Mouse (Mus musculus) liver, embryonic 16.5 days (tissue): ENCODE results near the gene Zfp628. TPM values are rescaled to one million over a fixed set of nuclear protein-coding genes. Genes with fewer than 3 reads are reported as not detected.

ENCODE experiments used
- ATAC-seq: fragments of 200-750 bp; cut with Nextera tagmentation; 2 replicates; pipeline ENCODE4 v1.8.0; 2017; ENCODE audit warnings: low read depth, mild to moderate bottlenecking, moderate number of reproducible peaks, moderate library complexity
- H3K27ac ChIP-seq: fragments of 300-500 bp; sonication (generic); 2 replicates; pipeline ENCODE4 v1.5.1; 2014; ENCODE audit warnings: mild to moderate bottlenecking, low read length
- H3K27me3 ChIP-seq: fragments of 300-500 bp; sonication (generic); 2 replicates; pipeline ENCODE4 v1.6.1; 2014; ENCODE audit warnings: low read depth, low read length, mixed read lengths; ENCODE audit not compliant: control insufficient read depth, insufficient read depth
- H3K36me3 ChIP-seq: fragments of 300-500 bp; sonication (generic); 2 replicates; pipeline ENCODE4 v1.6.1; 2014; ENCODE audit warnings: mild to moderate bottlenecking; ENCODE audit not compliant: control insufficient read depth, insufficient read depth
- H3K4me1 ChIP-seq: fragments of 300-500 bp; sonication (generic); 2 replicates; pipeline ENCODE4 v1.6.1; 2014; ENCODE audit warnings: low read depth, low read length, mixed read lengths; ENCODE audit not compliant: control insufficient read depth
- H3K4me2 ChIP-seq: fragments of 300-500 bp; sonication (generic); 2 replicates; pipeline ENCODE4 v1.6.1; 2014; ENCODE audit warnings: low read depth, low read length, mixed read lengths
- H3K4me3 ChIP-seq: fragments of 300-500 bp; sonication (generic); 2 replicates; pipeline ENCODE4 v1.5.1; 2014; ENCODE audit warnings: low read depth, mild to moderate bottlenecking, low read length
- H3K9ac ChIP-seq: fragments of 300-500 bp; sonication (generic); 2 replicates; pipeline ENCODE4 v1.6.1; 2014; ENCODE audit warnings: low read depth, low read length
- H3K9me3 ChIP-seq: fragments of 300-500 bp; sonication (generic); replicated peaks from 2 replicates; pipeline ENCODE4 v1.6.1; 2016; ENCODE audit warnings: low read length; ENCODE audit not compliant: control insufficient read depth
- WGBS: fragments of 180-500 bp; shearing (Covaris S2); extraction: QIAGEN DNeasy Blood & Tissue Kit; methylation state at CpG from one replicate; pipeline ENCODE4 v1.1.7; 2014; ENCODE audit not compliant: insufficient replicate concordance; 5-methylcytosine and 5-hydroxymethylcytosine counted together
- polyA plus RNA-seq: library from polyadenylated mRNA; unstranded; fragments of >200 nt; fragmentation: Nextera tagmentation; extraction: Ambion mirVana; gene quantifications from 2 replicates; pipeline ENCODE4 v1.2.1, GENCODE M21; 2015

Gene Zfp628
- polyA plus RNA-seq, 1 experiment from 2014 or later: 1.9 TPM

- Histone ChIP-seq H3K9ac (no peak overlapping the region), H3K27ac (no peak overlapping the region), H3K9me3 (no peaks in the 10 kb centered on the region), H3K4me2 (no peak overlapping the region), H3K36me3 (no peaks in the 10 kb centered on the region), H3K4me1 (peaks cover 11% of the 10 kb centered on the region), H3K27me3 (no peaks in the 10 kb centered on the region), H3K4me3 (no peak overlapping the region)
- no peak for ATAC-seq
- 32% methylated on average over 9 of the region's 9 CpGs for WGBS
These were observed 3.5 kb upstream of the Zfp628 start for GRCm38 (mm10) chr7:4911561-4911960.

GRCm38 (mm10) chr7:4912248-4912647 is 2.8 kb upstream of the Zfp628 start:
- Histone ChIP-seq H3K4me3 (no peak overlapping the region), H3K9ac (no peak overlapping the region), H3K27me3 (no peaks in the 10 kb centered on the region), H3K27ac (no peak overlapping the region), H3K4me2 (no peak overlapping the region), H3K36me3 (no peaks in the 10 kb centered on the region), H3K9me3 (no peaks in the 10 kb centered on the region), H3K4me1 (peaks cover 17% of the 10 kb centered on the region)
- WGBS: 54% methylated on average over 5 of the region's 5 CpGs
- no peak for ATAC-seq

DNA sequence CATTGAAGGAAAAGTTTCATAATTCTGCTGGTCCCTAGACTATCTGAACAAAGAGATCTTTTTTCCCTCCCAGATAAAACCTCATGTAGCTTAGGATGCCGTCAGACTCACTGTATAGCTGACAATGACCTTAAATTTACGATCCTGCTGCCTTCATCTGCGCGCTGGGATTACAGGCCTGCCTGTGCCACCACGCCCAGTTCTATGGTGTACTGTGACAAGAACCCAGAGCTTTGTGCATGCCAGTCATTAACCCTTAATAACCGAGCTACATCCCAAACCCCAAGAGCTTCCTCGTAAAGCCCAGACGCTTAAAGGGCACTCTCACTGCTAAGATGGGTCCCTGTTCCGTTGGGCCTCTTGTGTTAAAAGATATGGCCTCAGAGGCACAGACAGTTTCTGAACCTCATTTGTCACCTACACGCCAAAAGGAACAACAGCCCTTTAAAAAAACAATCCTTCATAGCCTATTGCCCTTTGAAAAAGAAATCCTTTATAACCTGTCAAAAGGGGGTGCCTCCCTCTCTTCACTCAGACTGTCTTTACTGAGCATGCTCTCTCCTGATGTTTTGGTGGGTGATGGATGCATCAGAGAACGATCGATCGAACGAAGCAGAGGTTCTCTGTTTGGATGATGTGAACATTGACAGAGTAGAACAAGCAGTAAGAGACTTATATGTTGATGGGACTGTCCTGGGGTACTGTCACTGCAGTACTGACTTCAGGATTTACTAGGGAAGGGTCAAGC is 826 bp downstream of the Zfp628 start:
- peak overlapping the region; percentile 91 for H3K9ac ChIP-seq
- no peaks in the 10 kb centered on the region for H3K27me3 ChIP-seq
- 18% methylated on average over 14 of the region's 14 CpGs for WGBS
- H3K9me3 ChIP-seq: no peaks in the 10 kb centered on the region
- peak overlapping the region; percentile 90 for H3K27ac ChIP-seq
- peaks cover 17% of the 10 kb centered on the region for H3K4me1 ChIP-seq
- H3K4me2 ChIP-seq: peak overlapping the region; percentile 77
- peaks cover 30% of the 10 kb centered on the region for H3K36me3 ChIP-seq
- H3K4me3 ChIP-seq: peak overlapping the region; percentile 85
- peak; percentile 32 for ATAC-seq

DNA sequence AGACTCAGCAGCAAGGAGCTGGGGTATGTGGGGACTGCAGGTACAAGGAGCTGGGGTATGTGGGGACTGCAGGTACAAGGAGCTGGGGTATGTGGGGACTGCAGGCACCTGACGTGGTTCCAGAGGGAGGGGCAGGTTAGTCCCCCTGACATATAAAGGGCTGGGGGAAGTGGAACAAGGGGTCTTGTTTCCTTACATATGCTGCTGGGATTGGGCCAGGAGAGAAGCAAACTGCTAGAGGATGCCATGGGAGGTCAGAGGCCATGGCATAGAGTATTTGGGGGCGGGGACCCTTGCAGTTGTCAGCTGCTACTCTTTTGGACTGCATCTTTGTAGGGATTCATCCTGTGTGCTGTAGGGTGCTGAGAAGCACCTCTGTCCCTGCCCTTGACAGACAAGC is 2.5 kb downstream of the Zfp628 start:
- Histone ChIP-seq H3K36me3 (peaks cover 30% of the 10 kb centered on the region), H3K4me2 (no peak overlapping the region), H3K9ac (no peak overlapping the region), H3K4me3 (no peak overlapping the region), H3K27me3 (peaks cover 2% of the 10 kb centered on the region), H3K27ac (no peak overlapping the region), H3K4me1 (peaks cover 21% of the 10 kb centered on the region), H3K9me3 (no peaks in the 10 kb centered on the region)
- no peak for ATAC-seq
- WGBS: 69% methylated on average over 2 of the region's 2 CpGs

- no peak overlapping the region for H3K4me2 ChIP-seq
- H3K4me3 ChIP-seq: no peak overlapping the region
- H3K9ac ChIP-seq: no peak overlapping the region
- H3K36me3 ChIP-seq: peaks cover 30% of the 10 kb centered on the region
- 85% methylated on average over 15 of the region's 15 CpGs for WGBS
- no peak for ATAC-seq
- no peak overlapping the region for H3K27ac ChIP-seq
- H3K9me3 ChIP-seq: no peaks in the 10 kb centered on the region
- peaks cover 14% of the 10 kb centered on the region for H3K27me3 ChIP-seq
- peaks cover 25% of the 10 kb centered on the region for H3K4me1 ChIP-seq
These were observed 3.7 kb downstream of the Zfp628 start for GRCm38 (mm10) chr7:4918681-4919080.

DNA sequence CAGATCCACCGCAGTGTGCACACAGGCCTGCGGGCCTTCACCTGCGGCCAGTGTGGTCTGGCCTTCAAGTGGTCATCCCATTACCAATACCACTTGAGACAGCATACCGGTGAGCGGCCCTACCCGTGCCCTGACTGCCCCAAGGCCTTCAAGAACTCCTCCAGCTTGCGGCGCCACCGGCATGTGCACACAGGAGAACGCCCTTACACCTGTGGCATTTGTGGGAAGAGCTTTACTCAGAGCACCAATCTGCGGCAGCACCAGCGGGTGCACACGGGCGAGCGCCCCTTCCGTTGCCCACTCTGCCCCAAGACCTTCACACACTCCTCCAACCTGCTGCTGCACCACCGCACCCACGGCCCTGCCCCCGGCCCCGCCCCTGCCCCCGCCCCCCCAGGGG is 4.1 kb downstream of the Zfp628 start:
- no peak for ATAC-seq
- Histone ChIP-seq H3K9ac (no peak overlapping the region), H3K36me3 (peaks cover 30% of the 10 kb centered on the region), H3K9me3 (no peaks in the 10 kb centered on the region), H3K4me2 (no peak overlapping the region), H3K4me3 (no peak overlapping the region), H3K27ac (no peak overlapping the region), H3K4me1 (peaks cover 25% of the 10 kb centered on the region), H3K27me3 (peaks cover 18% of the 10 kb centered on the region)
- WGBS: 84% methylated on average over 19 of the region's 21 CpGs

DNA sequence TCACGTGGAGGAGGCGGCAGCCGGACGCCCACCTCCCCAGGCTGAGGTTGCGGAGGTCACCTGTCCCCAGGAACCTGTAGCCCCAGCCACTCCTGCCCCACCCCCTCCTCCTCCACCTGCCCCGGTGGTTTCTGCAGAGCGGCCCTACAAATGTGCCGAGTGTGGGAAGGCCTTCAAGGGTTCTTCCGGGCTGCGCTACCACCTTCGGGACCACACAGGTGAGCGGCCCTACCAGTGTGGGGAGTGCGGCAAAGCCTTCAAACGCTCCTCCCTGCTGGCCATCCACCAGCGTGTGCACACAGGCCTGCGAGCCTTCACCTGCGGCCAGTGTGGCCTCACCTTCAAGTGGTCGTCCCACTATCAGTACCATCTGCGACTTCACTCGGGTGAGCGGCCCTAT is 5.0 kb downstream of the Zfp628 start:
- H3K4me2 ChIP-seq: no peak overlapping the region
- ATAC-seq: no peak
- H3K9ac ChIP-seq: no peak overlapping the region
- H3K36me3 ChIP-seq: peaks cover 30% of the 10 kb centered on the region
- H3K27me3 ChIP-seq: peaks cover 23% of the 10 kb centered on the region
- no peak overlapping the region for H3K4me3 ChIP-seq
- WGBS: 90% methylated on average over 21 of the region's 21 CpGs
- no peaks in the 10 kb centered on the region for H3K9me3 ChIP-seq
- H3K27ac ChIP-seq: no peak overlapping the region
- H3K4me1 ChIP-seq: peaks cover 20% of the 10 kb centered on the region

DNA sequence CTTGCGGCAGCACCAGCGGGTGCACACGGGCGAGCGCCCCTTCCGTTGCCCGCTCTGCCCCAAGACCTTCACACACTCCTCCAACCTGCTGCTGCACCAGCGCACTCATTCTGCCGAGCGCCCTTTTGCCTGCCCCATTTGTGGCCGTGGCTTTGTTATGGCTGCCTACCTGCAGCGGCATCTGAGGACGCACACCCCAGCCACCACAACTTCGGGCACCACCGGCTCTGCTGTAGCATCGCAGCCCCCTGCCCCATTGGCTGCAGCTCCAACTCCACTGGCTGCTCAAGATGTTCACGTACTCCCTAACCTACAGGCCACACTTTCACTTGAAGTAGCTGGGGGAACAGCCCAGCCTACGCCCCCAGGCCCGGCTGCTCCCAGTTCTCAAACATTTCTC is 5.5 kb downstream of the Zfp628 start:
- Histone ChIP-seq H3K27me3 (peaks cover 23% of the 10 kb centered on the region), H3K27ac (no peak overlapping the region), H3K9ac (no peak overlapping the region), H3K4me1 (peaks cover 20% of the 10 kb centered on the region), H3K4me3 (no peak overlapping the region), H3K36me3 (peaks cover 30% of the 10 kb centered on the region), H3K4me2 (no peak overlapping the region), H3K9me3 (no peaks in the 10 kb centered on the region)
- 88% methylated on average over 19 of the region's 19 CpGs for WGBS
- ATAC-seq: no peak

GRCm38 (mm10) chr7:4920976-4921823 is 6.2 kb downstream of the Zfp628 start:
- peaks cover 26% of the 10 kb centered on the region for H3K27me3 ChIP-seq
- no peaks in the 10 kb centered on the region for H3K9me3 ChIP-seq
- peaks cover 18% of the 10 kb centered on the region for H3K4me1 ChIP-seq
- no peak for ATAC-seq
- 36% methylated on average over 23 of the region's 23 CpGs for WGBS
- H3K9ac ChIP-seq: no peak overlapping the region
- H3K4me2 ChIP-seq: no peak overlapping the region
- no peak overlapping the region for H3K4me3 ChIP-seq
- H3K36me3 ChIP-seq: peaks cover 30% of the 10 kb centered on the region
- H3K27ac ChIP-seq: no peak overlapping the region
